Mouse (Mus musculus) naive thymus-derived CD4-positive, alpha-beta T cell, adult 2 months (primary cell): ENCODE results near the gene Zfp853.

Experiments
- DNase-seq: peaks from one replicate; pipeline ENCODE4 v3.0.0-alpha.2; 2011; ENCODE audit warnings: low read depth

The Zfp853 gene

DNA sequence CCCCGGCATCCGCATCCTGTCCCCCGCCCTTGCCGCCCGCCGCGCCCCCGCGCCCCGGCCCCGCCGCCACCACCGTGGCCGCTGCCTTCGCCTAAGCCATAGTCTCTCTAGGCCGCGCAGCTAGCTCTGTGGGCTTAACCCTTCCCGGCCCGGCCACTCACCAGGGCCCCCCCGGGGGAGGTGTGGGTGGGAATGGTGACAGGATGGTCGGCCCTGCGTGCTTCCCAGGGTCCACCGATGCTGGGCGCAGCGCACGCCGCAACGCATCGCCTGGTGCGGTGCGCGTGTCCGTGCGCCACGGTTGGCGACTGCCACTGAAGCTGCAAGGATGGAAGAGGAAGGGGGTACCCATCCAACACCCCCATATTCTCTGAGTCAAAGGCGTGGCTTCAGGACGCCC lies at the start of gene Zfp853:
Gene Zfp853, minus strand, starts transcription at position 220 of the 400 bp plus-strand sequence.
- DNase-seq, result no peak

DNA sequence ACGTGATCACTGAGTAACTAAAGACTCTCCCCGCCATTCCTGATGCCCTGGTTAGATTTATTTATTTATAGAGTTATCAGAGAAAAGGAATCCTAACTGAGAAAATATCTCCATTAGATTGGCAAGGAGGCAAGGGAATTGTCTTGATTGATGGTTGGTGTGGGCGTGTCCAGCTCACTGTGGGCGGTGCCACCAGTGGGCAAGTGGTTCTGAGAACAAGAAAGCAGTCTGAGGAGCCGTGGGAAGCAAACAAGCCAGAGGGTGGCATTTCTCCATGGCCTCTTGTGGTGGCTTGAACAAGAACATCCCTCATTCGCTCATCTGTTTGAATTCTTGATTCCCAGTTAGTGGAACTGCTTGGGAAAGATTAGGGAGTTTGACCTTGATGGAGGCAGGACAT lies 46.2 kb upstream of the Zfp853 start:
- DNase-seq, result no peak

DNA sequence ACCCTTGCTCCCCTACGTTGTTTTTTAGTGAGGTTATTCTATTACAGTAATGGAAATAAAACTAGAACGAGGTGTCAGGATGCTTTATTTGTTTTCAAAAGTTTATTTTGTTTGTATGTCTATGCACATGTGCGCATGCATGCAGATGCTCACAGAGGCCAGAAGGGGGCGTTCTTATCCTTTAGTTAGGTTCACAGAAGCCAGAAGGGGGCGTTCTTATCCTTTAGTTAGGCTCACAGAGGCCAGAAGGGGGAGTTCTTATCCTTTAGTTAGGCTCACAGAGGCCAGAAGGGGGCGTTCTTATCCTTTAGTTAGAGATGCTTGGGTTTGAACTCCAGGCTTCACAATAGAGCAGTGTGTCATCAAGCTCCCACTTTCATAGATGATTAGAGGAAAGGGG lies 43.1 kb upstream of the Zfp853 start:
- DNase-seq, result no peak

DNA sequence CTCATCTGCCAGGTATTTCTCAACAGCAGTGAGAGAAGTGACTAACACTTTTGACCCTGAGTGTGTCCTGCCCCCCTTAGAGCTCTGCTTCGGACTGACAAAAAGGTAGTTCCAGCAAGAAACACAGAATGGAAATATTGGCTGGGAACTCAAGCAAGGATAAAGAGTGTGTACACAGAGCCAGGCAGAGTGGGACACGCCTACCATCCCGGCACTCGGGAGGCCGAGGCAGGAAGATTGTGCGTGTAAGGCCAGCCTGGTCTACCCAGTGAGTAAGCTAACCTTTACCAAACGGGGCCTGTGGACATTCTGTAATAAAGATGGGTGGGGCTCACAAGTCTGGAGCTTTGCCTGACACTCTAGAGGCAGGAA lies 41.7 kb upstream of the Zfp853 start:
- DNase-seq, result no peak

DNA sequence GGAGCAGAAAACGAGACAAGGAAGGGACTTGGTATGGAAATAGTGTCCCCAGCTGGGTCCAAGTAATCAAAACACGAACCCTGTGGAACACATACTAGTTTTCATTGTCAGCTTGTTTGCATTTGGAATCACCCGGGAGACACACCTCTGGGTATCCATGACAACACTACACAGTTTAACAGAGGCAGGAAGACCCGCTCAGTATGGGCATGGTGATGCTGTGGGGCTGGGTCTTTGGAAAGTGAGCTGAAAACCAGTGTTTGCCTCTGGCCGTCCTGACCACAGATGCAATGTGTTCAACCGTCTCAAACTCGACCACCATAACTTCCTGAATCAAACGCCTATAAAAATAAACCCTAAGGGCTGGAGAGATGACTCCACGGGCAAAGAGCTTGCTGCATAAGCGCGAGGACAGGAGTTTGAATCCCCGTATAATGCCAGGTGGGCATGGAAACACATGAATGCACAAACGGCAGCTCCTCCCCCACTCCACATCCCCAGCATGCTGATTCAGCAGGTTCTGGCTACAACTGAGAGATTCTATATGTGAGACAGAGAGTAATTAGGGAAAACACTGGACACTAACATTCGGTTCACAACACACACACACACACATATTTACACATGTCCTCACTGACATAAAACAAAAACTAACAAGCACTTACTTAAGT lies 41.1 kb upstream of the Zfp853 start:
- DNase-seq, result no peak

DNA sequence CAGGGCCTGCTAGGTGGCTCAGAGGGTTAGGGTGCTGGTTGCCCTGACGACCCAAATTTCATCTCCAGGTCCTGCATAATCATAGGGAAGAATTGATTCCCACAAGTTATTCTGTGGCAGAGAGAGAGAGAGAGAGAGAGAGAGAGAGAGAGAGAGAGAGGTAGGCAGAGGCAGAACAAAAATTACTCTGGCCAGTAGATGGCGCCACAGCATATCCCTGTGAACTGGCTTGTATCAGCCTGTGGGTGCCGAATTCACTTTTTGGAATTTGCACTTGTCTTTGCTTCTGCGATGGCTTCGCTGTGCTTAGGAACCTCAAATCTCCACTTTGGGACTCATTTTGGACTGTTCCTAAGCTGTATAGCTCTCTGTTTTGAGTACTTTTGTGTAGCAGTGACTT lies 40.4 kb upstream of the Zfp853 start:
- DNase-seq, result peak; percentile 88

DNA sequence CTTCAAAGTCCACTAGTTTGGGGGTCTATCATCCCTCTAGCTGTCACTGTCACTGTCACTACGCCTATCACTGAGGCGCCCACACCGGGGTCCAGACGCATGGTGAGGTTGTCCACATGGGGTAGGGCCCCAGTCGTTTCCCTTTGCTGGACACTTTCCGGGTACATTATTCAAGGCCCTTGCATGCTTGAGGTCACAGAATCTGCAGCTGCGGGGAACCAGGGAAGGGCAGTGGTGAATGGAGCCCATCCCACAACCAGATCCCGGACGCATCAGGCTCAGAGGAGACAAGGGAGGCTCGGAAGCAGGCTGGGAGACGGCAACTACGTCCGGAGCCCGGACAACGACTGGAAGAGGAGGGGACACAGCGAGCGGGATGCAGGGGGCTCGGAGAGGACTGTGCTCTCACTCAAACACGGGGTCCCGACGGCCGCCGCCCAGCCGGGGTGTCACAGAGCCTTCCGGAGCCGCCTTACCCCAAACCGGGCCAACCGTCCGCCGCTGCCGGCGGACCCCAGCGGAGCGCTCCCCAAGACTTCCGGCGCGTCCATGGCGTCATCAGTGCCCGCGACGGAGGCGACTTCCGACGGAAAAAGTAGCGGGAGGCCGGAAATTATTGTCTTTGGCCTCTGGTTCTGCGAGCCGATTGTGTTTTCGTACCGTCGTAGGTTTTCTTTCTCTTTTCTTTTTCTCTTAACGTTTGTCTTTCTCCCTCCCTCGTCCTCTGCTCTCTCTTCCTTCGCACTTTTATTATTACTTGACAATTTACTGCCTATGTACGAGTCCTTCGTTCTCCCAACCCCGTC lies 35.5 kb upstream of the Zfp853 start, which contains the start of gene Zdhhc4:
Gene Zdhhc4, minus strand, starts transcription at position 567 of the 806 bp plus-strand sequence.
- peak; percentile 91 for DNase-seq

DNA sequence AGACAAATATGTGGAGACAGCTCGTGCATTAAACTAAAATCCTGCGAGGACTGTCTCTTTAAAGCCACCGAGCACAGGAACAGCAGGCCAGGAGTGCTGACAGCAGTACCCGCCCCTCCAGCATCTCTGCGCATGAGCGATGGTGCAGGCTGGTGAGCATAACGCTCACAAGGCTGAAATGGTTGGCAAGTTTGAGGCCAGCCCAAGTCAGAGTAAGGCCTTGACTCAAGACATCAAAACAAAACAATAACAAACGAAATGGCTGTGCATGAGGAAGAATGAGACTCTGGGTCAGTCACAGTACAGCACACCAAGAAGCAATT lies 23.8 kb upstream of the Zfp853 start:
- DNase-seq, result no peak

DNA sequence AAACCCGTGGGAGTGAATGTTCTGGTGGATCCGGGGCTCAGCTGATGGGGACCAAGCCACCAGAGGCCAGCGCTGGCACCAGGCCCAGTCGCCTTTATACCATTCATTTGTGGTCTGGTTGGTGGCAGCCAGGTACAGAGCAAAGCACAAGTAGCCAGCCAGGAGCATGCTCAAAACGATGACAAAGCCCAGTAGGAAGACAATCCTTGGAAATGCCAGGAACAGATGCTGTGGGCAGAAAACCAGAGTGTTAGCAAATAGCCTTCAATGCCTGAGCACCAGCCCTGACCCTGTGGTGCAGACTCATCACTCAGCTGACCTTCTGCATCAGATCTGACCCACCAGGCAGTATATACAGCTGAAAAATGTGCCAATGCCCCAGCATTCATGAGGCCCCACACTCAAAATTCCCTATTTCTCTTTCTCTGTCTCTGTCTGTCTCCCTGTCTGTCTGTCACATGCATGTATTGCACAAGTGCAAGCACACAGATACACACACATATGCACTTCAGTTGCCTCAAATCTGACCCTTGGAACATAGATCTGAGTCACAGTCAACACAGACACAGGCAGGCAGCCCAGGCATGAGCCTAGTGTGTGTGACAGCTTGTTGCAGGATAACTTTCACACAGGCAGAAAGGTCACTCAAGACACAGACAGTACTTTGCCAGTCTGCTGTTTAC lies 23.3 kb upstream of the Zfp853 start:
- DNase-seq, result no peak

DNA sequence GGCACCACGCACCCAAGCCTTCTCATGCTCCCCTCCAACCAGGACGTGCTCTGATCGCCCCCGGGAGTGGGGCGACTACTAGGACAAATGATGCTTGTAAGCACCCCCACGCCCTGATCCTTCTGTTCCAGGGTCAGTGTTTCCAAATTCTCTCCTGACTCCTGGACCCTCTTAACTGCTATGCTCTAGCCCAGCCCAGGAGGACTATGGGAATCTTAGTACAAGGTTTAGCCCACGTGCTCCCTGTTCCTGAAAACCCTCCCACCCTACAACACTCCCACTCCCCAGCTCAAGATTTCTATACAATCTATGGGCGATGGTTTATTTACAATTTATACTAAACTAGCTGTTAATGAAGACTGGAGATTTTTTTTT lies 22.1 kb upstream of the Zfp853 start:
- DNase-seq, result no peak

DNA sequence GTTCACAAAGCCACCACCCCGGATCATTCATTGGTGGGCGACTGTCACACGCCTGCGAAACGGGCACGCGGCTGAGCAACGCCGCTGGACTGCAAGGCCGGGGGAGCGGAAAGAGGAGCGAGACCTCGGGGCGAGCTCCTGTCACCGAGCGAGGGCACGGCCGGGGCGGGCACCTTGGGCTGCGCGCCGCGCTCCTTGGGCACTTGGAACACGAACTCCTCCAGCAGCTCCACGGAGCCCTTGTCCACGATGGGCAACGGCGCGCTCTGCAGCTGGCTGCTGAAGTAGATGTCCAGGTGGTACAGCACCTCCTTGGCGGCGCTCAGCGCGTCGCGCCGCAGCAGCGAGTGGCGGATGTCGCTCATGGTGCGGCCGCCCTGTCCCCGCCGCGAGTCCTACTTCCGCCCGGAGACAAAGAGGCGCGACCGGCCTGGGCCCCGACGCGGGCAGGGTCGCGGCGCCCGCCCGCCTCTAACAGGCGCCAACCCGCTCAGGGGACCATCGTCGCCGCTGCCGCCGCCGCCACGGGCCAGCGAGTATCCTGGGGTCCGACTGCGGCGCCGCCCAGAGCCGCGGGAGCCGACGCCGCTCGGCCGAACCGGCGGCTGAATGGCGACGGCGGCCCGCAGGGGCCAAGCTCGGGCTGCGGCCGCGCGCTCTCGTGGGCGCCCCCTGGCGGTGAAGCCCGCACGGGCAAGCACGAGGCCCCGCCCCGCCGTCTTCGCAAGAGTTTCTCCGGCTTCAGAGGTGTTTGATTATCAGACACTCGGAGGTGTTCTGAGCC lies 21.5 kb upstream of the Zfp853 start, which contains the start of gene E130309D02Rik:
Gene E130309D02Rik, minus strand, starts transcription at position 631 of the 784 bp plus-strand sequence.
- peak; percentile 94 for DNase-seq

DNA sequence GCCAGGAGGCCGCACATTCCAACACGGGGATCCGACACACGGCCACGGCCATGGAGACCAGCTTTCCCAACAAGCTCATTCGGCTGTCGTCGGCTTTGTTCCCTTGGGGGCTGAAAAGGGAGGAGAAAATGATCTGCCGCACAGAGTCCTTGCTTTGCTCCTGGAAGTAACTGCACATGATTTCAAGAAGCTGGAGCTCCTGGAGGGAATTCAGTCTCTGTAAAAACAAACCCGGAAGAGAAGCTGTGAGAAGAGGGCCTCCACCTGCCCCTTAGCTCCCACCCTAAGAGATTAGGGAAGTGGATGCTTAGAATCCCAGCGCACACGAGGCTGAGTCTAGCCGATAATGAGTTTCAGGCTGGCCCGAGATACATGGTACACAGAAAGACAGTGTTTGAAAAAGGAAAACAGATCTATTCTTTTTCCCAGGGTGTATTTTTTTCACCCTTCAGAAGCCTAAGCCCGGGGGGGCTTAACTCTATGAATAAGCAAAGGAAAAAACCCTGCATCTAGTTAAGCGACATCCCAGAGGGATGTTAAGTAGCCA lies 20.8 kb upstream of the Zfp853 start:
- DNase-seq, result no peak

DNA sequence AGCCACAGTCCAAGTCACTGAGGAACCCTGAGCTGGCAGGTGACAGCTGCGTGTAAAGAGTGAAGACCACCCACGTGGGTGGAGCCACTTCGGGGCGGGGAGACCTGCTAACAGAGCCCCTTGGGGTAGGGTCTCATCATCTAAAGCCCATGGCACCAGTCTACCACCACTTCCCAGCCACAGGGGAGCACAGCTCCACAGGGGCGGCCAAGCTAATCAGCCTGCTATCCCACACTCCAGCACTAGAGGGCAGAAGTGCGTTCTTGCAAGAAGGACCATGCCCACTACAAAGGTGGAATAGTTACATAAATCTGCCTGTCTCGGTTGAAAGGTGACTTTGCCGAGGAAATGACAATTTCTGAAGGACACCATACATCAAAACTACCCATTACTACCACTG lies 18.5 kb upstream of the Zfp853 start:
- DNase-seq, result peak; percentile 90

DNA sequence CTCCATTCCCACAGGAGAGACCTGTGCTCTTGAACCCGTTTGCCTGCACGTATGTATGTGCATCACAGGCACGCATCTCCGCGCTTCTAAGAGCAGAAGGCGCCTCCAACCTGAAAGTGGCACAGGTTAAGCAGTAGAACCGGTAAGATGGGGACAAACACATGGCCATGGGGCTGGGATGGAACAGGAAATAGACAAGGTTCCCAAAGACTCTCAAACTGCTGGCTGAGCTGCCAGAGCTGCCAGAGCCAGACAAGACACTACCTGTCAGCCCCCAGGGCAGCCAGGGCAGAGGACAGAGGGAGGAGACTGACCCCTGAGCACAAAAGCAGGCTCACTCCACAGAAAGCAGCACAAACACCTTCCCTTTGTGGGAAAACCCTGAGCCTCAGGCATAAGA lies 16.5 kb upstream of the Zfp853 start:
- no peak for DNase-seq

DNA sequence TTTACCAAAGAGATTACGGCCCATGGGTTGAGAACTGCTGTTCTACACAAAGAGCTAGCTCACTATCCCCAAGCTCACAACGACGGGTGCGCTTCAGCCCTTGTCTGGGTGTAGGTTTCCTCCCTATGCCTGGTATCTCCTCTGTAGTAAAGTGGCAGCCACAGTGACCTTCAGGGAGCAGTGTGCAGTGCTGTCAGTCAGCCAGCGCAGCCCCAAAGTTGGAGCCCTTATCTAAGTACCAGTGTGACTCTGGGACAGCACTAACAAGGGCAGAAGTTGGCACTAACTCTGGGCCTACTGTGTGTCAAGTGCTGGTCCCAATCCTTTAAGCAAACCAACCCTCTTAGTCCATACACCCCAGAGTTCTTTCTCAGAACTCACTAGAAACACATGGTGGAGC lies 15.4 kb upstream of the Zfp853 start:
- no peak for DNase-seq

DNA sequence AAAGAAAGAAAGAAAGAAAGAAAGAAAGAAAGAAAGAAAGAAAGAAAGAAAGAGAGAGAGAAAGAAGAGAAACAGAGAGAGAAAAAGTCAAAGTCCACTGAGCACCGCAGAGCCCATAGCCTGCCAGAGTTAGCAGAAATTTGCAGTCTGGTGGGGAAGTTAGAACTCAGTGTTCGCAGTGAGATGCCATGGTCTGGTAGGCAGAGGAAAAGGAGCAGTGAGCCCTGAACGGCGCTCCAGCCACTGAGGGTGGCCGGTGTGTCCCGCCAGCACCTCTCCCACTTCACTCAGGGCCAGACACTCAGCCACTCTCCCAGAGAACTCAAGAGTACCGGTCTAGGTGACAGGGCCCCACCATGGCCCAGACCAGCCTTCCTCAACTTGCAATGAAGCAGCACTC lies 10.8 kb upstream of the Zfp853 start:
- DNase-seq, result no peak

DNA sequence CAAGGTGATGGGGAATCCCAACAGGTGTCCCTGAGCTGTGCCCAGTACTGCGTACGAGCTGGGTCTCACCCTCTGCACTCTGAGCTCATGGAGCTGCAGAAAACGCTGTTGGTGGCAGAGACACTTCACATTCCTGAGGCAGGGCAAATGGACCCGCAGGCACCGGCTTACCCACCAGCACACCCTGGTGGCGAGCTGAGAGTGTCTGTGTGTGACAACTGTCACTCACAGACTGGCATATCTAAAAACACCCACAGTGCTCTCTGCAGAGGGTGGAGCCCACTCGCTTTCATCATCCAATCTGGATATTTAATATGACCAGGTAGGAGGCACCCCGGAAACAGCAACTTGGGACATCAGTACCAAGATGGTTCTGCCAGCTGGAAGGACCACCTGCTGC lies 7.9 kb upstream of the Zfp853 start:
- DNase-seq, result no peak

DNA sequence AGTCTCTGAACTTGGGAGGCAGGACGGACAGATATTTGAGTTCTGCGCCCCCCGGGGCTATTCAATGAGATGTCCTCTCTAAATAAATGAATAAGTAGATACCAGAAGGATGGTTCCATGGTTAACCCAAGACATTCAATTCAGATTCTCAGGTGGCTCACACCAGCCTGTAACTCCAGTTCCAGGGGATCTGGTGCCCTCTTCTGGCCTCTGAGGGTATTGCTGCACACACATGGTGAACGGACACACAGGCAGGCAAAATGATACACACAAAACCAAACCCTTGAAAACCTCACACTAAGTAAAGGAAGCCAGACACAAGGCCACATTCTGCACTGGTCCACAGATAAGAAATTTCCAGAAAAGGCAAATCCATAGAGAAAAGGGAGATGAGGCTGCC lies 6.3 kb upstream of the Zfp853 start:
- peak; percentile 44 for DNase-seq

DNA sequence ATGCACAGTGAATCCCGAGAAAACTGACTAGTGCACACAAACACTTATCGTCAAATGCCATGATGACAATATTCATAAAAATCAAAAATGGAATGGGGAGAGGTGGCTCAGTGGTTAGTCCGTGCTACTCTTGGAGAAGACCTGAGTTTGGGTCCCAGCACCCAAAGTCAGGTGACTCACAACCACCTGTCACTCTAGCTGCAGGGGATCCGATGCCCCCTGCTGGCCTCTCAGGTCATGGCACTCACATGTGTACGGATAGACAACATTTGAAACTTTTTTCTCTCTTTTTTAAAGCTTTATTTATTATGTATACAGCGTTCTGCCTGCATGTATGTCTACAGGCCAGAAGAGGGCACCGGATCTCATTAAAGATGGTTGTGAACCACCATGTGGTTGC lies 5.0 kb upstream of the Zfp853 start:
- no peak for DNase-seq

DNA sequence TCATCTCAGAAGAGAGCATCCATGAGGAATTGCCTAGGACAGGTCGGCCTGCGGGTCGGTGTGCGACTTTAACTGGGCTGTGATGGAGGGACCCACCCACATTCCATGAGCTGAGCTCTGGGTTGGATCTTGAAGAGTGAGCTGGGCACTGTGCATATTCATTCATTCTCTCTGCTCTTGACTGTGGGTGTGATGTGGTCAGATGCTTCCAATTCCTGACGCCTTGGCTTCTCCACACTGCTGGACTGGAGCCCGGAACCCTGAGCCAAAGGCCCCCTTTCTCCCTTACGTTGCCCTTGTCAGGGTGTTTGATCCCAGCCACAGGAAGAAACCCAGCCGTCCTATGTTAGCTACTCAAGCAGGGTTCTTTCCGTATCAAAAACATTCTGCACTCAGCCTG lies 4.6 kb upstream of the Zfp853 start:
- DNase-seq, result no peak

DNA sequence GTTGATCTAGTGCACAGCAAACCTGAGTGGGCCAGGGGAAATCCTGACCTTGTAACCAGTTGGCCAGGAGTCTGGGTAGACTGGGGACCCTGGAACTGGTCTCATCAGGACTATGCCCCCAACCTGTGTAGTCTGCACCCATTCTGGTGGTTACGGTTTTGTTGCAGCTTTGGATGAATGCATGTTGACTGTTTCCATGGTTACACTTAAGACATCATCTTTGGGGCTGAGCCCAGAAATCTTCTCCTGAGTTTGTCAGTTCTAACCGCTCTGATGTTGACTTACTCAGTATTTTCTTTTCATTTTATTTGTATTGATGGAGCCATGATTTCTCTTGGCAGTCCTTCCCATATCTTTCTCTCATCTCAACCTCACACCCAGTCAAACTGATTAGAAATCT lies 1.9 kb upstream of the Zfp853 start:
- no peak for DNase-seq

DNA sequence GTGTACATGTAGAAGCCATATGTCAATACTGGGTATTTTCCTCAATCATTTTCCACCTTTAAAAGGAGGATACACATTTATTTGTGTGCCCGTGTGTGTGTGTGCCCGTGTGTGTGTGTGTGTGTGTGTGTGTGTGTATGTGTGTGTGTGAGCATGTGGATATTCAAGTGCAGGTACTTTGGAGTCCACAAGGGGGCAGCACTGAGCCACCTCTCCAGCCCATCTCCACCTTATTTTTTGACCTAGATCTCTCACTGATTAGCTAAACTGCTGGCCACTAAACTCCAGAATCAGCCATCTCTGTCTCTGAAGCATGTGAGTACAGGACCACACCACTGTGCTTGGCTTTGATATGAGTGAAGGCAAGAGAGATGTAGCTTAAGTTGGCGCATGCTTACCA lies 1.4 kb upstream of the Zfp853 start:
- no peak for DNase-seq
